Mouse (Mus musculus) midbrain, embryonic 14.5 days (tissue): Measurements from ENCODE around the gene Rxfp4. TPM values are rescaled to one million over a fixed set of nuclear protein-coding genes. Genes with fewer than 3 reads are reported as not detected.
A peak's percentile ranks its signal among the peaks of the same experiment; 100 is the strongest.

Experiments
- ATAC-seq: fragments of 200-750 bp; cut with Nextera tagmentation; 2 replicates; pipeline ENCODE4 v1.8.0; 2017; ENCODE audit warnings: moderate number of reproducible peaks, moderate library complexity; ENCODE audit not compliant: low FRiP score, low TSS enrichment
- DNase-seq: peaks from one replicate; pipeline ENCODE4 v3.0.0-alpha.2; 2015
- H3K27ac ChIP-seq: fragments of 300-500 bp; sonication (generic); replicated peaks from 2 replicates; pipeline ENCODE4 v1.5.1; 2014; ENCODE audit warnings: mild to moderate bottlenecking, low read depth, low read length, moderate library complexity
- H3K27me3 ChIP-seq: fragments of 300-500 bp; sonication (generic); 2 replicates; pipeline ENCODE4 v1.6.1; 2014; ENCODE audit warnings: low read length, control low read depth, mixed read lengths; ENCODE audit not compliant: control insufficient read depth, insufficient read depth
- H3K36me3 ChIP-seq: fragments of 300-500 bp; sonication (generic); 2 replicates; pipeline ENCODE4 v1.6.1; 2014; ENCODE audit warnings: low read length, control low read depth; ENCODE audit not compliant: control insufficient read depth, insufficient read depth
- H3K4me1 ChIP-seq: fragments of 300-500 bp; sonication (generic); 2 replicates; pipeline ENCODE4 v1.6.1; 2014; ENCODE audit warnings: mild to moderate bottlenecking, antibody characterized with exemption, low read length, control low read depth; ENCODE audit not compliant: control insufficient read depth, insufficient read depth
- H3K4me2 ChIP-seq: fragments of 300-500 bp; sonication (generic); 2 replicates; pipeline ENCODE4 v1.6.1; 2014; ENCODE audit warnings: mild to moderate bottlenecking, low read length, moderate library complexity
- H3K4me3 ChIP-seq: fragments of 300-500 bp; sonication (generic); replicated peaks from 2 replicates; pipeline ENCODE4 v1.5.1; 2014; ENCODE audit warnings: low read depth, low read length
- H3K9ac ChIP-seq: fragments of 300-500 bp; sonication (generic); replicated peaks from 2 replicates; pipeline ENCODE4 v1.6.1; 2014; ENCODE audit warnings: mild to moderate bottlenecking, low read length, moderate library complexity
- H3K9me3 ChIP-seq: fragments of 300-500 bp; sonication (generic); 2 replicates; pipeline ENCODE4 v1.6.1; 2016; ENCODE audit warnings: low read length, control low read depth, mixed read lengths; ENCODE audit not compliant: control insufficient read depth
- WGBS: fragments of 180-500 bp; shearing (Covaris S2); extraction: QIAGEN DNeasy Blood & Tissue Kit; methylation state at CpG from one replicate; pipeline ENCODE4 v1.1.7; 2014; 5-methylcytosine and 5-hydroxymethylcytosine counted together
- polyA plus RNA-seq: library from polyadenylated mRNA; unstranded; fragments of >200 nt; fragmentation: Nextera tagmentation; extraction: Ambion mirVana; gene quantifications from 2 replicates; pipeline ENCODE4 v1.2.1, GENCODE M21; 2014

Rxfp4 gene
- polyA plus RNA-seq, 1 experiment from 2014 or later: not detected

DNA sequence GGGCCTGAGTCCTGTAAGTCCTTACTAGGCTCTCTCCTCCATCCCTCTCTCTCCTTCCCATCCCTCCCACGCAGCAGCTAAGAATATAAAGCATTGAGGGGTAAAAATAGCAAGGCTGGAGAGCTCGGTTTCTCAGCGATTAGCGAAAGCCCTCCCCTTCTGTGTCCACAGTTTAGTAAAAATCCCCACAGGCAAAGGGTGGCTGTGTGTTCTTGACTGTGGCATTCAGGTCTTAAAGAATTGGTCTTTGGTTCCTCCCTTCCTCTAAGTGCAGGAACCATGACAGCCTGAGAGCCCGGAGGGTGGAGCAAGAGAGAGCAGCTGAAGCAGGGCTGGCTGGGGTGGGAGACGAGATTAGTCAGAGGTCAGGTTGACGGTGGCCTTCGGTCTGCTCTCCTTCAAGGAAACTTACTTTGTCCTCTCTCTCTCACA, 16.4 kb downstream of the Rxfp4 start:
- no peak for ATAC-seq
- 91% methylated on average over 8 of the region's 8 CpGs for WGBS
- Histone ChIP-seq H3K36me3 (peaks cover 97% of the 10 kb centered on the region), H3K27ac (no peak overlapping the region), H3K9me3 (no peaks in the 10 kb centered on the region), H3K9ac (no peak overlapping the region), H3K4me3 (no peak overlapping the region), H3K4me2 (no peak overlapping the region), H3K27me3 (no peaks in the 10 kb centered on the region), H3K4me1 (no peaks in the 10 kb centered on the region)
- DNase-seq: no peak

DNA sequence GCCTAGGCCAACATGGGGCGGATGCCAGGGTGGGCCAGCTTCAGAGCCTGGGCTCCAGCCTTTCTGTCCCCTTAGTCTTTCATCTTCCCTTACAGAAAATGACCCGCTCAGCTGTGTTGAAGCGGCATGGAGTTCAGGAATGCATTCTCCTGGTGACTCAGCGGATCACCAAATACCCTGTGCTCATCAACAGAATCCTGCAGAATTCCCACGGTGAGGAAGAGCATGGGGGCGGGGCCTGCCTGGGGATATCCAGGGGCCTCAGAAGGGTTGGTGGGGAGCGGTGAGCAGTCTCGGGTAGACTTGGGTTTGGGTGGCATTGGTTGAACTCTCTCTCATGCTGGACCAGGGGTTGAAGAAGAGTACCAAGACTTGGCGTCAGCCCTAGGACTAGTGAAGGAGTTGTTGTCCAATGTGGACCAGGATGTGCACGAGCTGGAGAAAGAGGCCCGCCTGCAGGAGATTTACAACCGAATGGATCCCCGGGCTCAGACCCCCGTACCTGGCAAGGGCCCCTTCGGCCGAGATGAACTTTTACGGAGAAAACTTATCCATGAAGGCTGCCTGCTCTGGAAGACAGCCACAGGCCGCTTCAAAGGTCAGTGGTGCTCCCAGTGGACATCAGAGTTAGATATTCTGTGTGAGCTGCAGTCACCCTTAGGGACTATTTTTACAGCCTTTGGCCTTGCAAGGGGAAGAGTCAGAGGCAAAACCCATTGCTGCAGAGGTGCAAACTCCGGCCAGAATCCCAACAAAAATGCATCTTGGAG, 17.3 kb downstream of the Rxfp4 start:
- WGBS: 94% methylated on average over 19 of the region's 19 CpGs
- DNase-seq (no peak), ATAC-seq (no peak)
- Histone ChIP-seq H3K36me3 (peaks cover 97% of the 10 kb centered on the region), H3K4me2 (no peak overlapping the region), H3K27me3 (no peaks in the 10 kb centered on the region), H3K9me3 (no peaks in the 10 kb centered on the region), H3K4me1 (no peaks in the 10 kb centered on the region), H3K9ac (no peak overlapping the region), H3K27ac (no peak overlapping the region), H3K4me3 (no peak overlapping the region)

DNA sequence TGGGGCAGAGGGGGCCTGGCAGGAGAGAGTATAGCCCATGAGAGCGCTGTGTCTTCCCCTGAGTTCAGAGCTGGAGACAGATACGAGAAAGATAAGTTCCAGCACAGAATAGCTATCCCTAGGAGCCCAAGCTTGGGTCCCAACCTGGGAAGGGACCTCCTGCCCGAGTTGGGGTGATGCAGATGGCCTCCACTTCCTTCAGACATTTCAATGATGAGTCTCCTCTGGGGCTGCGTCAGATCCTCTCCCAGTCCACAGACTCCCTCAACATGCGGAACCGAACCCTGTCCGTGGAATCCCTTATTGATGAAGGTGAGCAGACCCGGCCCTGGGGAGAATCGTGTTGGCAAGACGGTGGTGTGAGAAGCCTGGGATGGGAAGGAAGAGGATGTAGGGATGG, 19.9 kb downstream of the Rxfp4 start:
- Histone ChIP-seq H3K4me1 (no peaks in the 10 kb centered on the region), H3K4me2 (no peak overlapping the region), H3K27ac (no peak overlapping the region), H3K27me3 (no peaks in the 10 kb centered on the region), H3K9me3 (no peaks in the 10 kb centered on the region), H3K4me3 (no peak overlapping the region), H3K9ac (no peak overlapping the region), H3K36me3 (peaks cover 91% of the 10 kb centered on the region)
- ATAC-seq (no peak), DNase-seq (no peak)
- 94% methylated on average over 10 of the region's 10 CpGs for WGBS

DNA sequence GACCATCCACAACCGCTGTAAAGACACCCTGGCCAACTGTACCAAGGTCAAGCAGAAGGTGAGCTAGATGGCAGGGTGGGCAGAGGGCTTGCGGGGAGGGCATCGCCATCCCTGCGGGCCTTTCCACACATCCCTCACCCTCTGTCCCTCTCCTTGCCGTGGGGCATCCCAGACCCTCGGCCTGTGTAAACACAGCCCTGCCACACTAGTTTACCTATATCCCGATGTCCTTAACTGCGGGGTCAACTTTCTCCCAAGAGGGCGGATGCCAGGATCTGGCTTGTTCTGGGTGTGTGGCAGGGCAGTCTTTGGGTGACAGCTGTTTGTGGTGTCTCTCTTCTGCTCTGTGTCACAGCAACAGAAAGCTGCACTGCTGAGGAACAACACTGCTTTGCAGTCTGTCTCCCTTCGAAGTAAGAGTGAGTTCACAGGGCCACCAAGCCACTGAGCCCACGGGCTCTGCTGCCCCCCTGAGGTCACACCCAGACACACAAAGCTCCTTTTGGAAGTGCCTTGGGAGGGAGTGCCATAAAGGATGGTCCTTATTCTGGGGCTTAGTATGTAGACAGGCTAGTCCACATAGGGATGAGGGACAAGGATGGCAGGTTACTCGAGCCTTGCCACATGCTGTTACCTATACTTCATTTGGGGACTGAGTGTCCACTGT, 20.9 kb downstream of the Rxfp4 start:
- no peak overlapping the region for H3K9ac ChIP-seq
- H3K9me3 ChIP-seq: no peaks in the 10 kb centered on the region
- ATAC-seq (no peak), DNase-seq (peak; percentile 56)
- H3K27me3 ChIP-seq: no peaks in the 10 kb centered on the region
- no peak overlapping the region for H3K27ac ChIP-seq
- peaks cover under 1% of the 10 kb centered on the region; the same call in 1 of the 2 replicates for H3K4me1 ChIP-seq
- H3K4me3 ChIP-seq: no peak overlapping the region
- H3K36me3 ChIP-seq: peaks cover 82% of the 10 kb centered on the region
- 85% methylated on average over 12 of the region's 12 CpGs for WGBS
- no peak overlapping the region for H3K4me2 ChIP-seq

DNA sequence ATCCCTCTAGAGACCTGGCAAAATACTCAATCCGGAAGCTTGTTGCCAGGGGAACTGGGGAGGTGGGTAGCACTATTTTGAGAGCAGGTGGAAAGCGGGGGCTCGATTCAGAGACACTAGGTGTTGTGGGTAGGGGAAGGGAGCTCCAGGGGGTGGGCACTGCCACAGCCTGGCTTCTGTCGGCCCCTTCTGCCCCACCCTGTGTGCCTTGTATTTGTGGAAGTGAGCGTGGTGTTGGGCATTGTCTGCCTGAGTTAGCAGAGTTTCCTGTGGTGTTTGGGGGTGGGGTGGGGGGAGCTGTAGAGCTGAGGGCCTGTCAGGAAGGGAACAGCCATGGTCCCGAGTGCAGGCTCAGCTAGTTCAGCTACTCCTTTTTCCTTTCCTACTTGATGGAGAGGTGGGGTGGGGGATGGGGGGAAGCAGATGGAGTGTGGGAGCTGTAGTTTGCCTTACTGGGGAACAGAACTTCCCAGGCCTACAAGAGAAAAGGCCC, 22.0 kb downstream of the Rxfp4 start:
- Histone ChIP-seq H3K4me1 (peaks cover 12% of the 10 kb centered on the region), H3K27me3 (no peaks in the 10 kb centered on the region)

DNA sequence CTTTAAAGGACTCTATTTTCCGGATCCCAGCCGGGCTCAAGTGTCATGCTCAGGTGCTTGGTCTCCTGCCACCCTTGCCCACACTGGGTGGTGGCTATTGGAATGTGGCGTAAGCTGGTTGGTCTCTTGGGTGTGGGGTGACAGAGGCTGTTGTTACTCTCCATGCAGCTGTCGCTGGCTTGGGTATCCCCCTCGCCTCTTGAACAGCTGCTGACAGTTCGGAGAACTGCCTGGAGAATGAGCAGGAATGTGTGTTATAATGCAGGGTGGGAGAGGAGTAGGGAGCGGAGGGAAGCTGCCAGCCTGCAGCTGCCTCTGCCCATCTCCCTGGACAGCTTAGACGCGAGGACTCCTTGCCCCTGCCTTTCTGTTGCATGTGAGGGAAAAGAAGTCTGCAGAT, 22.9 kb downstream of the Rxfp4 start:
- no peaks in the 10 kb centered on the region for H3K27me3 ChIP-seq
- ATAC-seq (no peak), DNase-seq (no peak)
- no peaks in the 10 kb centered on the region for H3K9me3 ChIP-seq
- peaks cover 76% of the 10 kb centered on the region for H3K36me3 ChIP-seq
- no peak overlapping the region for H3K4me3 ChIP-seq
- WGBS: 83% methylated on average over 9 of the region's 9 CpGs
- peaks cover 19% of the 10 kb centered on the region for H3K4me1 ChIP-seq
- H3K4me2 ChIP-seq: no peak overlapping the region
- 0 out of 2 replicates have a peak overlapping the region, but pooled peaks have one; percentile 16 for H3K9ac ChIP-seq
- no peak overlapping the region; the same call in 1 of the 2 replicates for H3K27ac ChIP-seq

More for the DNA sequence above, 22.0 kb downstream of the Rxfp4 start:
- H3K27ac ChIP-seq: no peak overlapping the region
- no peak overlapping the region for H3K4me3 ChIP-seq
- H3K9me3 ChIP-seq: no peaks in the 10 kb centered on the region
- H3K4me2 ChIP-seq: no peak overlapping the region
- H3K9ac ChIP-seq: no peak overlapping the region
- no peak for ATAC-seq
- H3K36me3 ChIP-seq: peaks cover 78% of the 10 kb centered on the region
- DNase-seq: no peak
- 60% methylated on average over 6 of the region's 6 CpGs for WGBS

DNA sequence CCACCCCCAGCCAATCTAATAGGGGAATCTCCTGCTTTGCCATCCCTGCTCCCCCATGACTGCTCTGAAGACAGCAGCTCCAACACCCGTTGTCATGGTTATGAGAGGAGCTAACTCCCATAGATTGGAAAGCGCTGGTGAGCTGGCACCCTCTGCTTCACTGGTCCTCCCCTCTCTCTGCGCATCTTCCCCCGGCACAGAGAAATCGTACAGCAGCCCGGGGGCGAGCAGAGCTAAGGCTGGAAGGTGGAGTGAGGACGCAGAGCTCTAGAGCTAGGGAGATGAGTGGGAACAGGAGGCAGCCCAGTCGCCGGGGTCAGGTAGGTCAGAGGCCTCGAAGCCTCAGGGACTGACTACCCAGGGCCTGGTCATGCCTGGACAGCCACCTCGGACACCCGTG, 23.7 kb downstream of the Rxfp4 start:
- DNase-seq (no peak), ATAC-seq (no peak)
- Histone ChIP-seq H3K27me3 (no peaks in the 10 kb centered on the region), H3K4me2 (no peak overlapping the region), H3K9me3 (no peaks in the 10 kb centered on the region), H3K4me3 (no peak overlapping the region), H3K4me1 (peaks cover 27% of the 10 kb centered on the region), H3K36me3 (peaks cover 70% of the 10 kb centered on the region), H3K9ac (no peak overlapping the region), H3K27ac (no peak overlapping the region)
- 76% methylated on average over 13 of the region's 13 CpGs for WGBS

DNA sequence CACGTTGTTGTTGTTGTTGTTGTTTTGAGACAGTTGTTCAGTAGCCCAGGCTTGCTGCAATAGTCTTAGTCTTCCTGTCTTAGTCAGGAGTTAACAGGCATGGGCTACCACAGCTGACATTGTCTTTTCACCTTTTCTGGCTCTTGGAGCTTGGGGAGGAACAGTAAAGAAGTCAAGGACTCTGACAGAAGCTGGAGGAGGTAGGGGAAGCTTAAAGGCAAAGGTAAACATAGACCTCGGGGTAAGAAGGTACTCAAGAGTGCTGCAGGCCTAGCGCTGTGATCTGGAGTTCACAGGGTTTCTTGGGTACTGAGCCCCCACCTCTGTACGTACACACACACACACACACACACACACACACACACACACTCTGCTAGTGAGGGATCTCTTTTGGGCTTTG, 24.2 kb downstream of the Rxfp4 start:
- no peak overlapping the region for H3K27ac ChIP-seq
- peaks cover 66% of the 10 kb centered on the region for H3K36me3 ChIP-seq
- no peak overlapping the region for H3K4me2 ChIP-seq
- DNase-seq: no peak
- no peaks in the 10 kb centered on the region for H3K27me3 ChIP-seq
- no peak overlapping the region for H3K9ac ChIP-seq
- no peak overlapping the region for H3K4me3 ChIP-seq
- ATAC-seq: no peak
- 85% methylated on average over 4 of the region's 4 CpGs for WGBS
- no peaks in the 10 kb centered on the region for H3K9me3 ChIP-seq
- H3K4me1 ChIP-seq: peaks cover 29% of the 10 kb centered on the region
